Mouse (Mus musculus) B cell, adult 2 months (primary cell): ENCODE measurements at regions not wholly inside any gene's neighbourhood (a gene's known extent, or its start where the extent isn't known, plus 50 kb on each side); places are given as distances from the start of the nearest gene placed in this dataset.

Experiments used
- DNase-seq, 2 experiments: peaks; one replicate each; pipeline ENCODE4 v3.0.0; 2022

DNA sequence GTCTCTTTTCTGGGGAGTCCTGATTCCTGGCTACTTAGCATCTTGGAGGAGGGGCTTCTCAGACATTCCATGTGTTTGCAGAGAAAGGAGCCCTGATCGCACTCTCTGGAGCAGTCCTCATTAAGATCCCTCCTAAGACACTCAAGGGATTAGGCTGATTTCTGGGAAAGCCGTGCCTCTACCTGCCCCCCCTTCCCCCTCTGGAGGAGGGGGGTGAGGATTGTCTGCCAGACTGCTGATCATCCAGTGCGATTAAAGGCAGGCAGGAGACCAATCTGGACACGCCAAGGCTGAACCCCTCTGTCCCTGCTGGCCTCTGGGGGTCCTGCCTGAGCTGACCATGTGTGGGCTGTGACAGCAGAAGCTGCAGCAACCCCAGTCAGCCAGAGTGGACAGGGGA is 65.4 kb downstream of the Vegfa start:
- no peak for DNase-seq

DNA sequence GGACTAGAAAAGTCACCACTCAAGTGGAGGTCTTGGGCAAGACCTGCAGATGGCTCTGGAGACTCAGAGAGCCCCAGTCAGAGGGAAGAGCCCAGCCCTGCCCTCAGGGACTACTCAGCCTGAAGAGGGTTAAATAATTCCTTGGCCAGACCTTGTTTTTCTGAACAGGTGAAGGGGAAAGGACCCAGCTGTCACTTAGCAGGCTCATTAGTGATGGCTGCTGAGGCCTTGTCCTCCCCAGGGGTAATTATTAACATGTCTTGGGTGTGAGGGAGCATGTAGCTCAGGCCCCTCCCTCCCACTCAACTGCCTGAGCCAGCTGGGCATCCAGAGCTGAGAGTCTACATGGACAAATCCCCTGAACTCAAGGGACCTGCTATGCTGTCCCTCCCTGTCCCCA is 68.1 kb downstream of the Vegfa start:
- DNase-seq = no peak

DNA sequence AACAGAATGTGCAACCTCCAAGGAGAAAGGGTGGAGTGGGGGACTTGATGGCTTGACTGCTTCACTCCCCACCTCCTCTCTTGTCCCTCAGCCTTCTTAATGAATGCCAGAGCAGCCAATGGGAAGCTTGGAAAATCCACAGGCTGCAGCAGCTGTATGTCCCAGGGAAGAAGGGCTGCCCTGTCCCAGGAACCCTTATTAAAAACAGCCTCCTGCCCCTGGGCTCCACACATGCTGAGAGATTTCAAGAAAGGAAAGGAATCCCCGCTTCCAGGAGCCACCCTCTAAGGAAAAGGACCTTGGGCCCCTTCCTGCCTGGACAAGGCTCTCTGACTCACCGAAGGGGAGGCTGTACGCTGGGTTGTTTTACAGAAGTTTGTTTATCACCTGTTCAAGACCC is 68.8 kb downstream of the Vegfa start:
- no peak for DNase-seq

DNA sequence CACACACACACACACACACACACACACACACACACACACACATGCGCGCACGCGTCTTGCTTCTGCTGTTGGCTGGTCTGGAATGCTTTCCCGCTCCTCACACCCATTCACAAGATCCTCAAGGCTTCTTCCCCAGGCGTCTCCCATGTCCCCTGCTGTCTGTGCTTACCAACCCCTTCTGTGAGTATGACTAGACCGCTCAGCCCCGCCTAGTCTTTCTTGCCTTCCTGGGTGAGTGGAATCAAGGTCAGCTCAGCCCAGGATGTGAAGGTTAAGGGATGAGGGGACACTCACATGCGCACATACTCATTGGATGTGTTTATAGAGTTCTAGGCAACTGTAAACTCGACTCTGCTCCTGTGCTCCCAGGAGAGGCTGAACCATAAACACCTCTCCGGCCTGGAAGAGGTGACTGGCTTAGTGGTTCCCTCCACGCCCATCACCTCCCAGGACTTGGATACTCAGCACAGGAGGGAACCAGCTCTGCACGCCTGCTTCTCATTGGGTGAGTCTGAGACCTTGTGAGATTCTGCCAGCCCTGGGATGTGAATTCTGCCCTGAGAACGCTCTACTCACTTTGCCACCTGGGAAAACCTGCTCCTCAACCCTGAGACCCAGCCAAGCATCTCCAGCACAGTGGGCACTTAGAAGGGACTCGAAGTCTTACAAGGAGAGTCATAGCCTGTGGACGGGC is 70.4 kb downstream of the Vegfa start:
- no peak for DNase-seq

DNA sequence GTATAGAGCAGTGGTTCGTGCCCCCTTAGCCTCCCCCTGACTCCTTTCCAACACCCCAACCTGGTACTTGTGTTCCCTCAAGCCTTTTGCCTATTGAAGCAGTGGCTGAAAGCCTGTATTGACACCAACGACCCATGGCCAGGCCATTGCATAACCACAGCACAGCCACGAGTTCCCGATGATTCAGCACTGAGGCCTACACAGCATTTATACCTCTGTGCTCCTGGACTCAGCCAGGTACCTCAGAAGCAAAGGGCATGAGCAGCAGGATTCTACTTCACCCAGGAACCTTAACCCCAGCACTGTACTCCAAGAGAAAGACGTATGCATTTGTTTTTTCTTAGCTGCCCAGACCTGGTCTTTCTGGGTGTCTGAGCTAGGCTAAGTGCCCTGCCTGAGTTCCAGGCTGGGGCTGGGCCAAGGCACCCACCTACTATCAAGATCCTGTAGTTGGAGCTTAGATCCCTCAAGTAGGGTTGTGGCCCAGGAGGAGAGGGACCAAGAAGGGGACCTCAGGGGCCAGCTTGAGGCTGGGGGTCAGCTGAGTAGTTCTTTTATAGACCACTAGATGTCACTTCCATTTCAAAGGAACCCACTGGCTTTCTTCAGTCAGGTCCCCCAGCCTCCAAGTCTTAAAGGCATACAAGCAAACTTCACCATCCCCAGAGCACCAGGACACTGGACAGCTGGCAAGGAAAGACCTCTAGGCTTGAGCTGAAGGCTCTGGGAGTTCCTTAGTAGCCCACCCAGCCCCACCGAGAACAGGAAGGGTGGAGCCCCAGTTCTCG is 73.9 kb downstream of the Vegfa start:
- DNase-seq = no peak

DNA sequence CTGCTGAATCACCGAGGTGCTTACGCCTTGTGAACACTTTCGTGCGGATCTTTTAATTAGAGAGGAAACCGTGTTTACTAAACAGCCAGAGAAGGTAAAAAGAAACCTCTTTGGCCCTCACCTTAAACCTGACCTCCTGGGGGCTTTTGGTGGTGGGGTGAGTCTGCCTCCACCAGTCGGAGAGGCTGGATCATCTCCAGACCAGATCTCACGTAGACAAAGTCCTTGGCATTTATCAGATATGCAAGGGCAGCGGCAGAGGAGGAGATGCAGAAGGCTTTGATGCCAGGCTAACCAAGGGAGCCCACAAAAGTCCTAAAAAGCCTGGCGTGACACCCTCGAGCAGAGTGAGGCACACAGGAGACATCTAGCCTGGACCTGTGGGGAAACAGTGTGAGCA is 76.7 kb downstream of the Vegfa start:
- no peak for DNase-seq

DNA sequence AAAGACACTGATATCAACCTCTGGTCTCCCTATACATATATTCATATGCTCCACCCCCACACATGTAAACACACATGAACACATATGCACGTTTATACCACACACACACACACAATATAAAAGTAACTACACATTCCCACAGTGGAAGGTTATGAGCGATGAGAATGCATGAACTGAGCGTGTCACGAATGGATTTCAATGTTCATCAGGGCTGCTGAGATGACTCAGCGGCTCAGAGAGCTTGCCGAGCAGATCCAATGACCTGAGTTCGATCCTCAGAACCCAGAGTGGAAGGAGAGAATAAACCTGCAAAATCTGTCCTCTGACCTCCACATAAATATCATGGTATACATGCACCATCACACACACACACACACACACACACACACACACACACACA is 77.3 kb downstream of the Vegfa start:
- DNase-seq = no peak

DNA sequence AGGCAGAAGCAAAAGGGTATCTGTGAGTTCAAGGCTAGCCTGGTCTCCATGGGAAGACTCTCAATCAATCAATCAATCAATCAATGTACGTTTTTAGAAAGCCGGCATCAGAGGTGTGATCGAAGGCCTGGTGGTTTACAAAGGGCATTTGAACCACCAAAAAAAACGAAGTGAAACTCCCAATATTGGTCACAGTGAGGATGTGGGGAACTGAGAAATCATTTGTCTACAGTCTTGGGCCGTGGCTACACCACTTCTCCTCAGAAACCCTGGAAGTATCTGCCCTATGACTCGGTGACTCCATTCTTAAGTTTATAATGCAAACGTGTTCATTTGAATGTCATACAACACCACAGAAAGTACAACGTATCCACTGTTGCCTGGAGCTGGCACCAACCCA is 78.6 kb downstream of the Vegfa start:
- DNase-seq = no peak

DNA sequence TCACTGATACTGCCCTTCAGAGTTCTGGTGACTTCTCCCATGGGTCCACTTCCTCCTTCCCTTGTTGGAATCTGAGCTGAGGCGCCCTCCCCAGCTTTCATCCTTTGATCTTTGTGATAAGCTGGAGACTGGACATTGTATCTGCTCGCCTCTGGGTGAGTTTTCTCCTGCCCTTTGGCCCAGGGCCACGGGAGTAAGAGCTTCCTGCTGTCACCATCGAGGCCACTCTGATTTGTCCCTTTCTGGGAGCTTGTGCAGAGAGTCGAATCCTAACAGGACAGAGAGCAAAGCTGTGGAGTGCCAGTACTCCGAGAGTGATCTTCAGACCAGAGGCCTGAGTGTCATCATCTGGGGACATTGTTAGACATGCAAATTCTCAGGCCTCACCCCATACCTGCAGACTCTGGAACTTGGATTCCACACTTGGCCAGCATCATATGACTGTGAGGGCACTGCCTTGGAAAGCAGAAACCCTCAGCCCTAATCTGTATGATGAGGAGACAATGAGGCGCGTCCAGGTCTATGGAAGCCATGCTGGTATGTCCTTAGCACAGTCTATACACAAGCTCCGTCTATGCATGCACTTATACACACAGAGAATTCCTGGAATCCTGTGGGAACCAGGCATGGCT is 81.5 kb downstream of the Vegfa start:
- no peak for DNase-seq

DNA sequence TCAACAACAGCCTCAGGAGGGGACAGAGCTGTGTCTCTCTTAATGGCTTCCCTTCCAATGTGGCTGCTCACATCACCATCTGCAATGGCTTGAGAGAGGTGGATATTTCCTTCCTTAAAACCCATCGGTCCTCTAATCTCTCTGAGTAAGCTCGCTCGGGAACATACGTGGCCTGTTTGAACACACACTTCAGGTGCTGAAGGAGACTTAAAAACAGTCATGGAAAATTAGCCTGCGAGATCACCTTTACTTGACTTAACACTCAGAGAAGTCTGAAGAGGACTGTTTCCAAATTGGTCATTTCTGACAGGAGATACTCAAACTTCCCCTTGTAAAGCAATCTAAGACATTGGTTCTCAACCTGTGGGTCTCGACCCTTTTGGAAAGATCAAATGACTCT is 83.0 kb downstream of the Vegfa start:
- DNase-seq = no peak

DNA sequence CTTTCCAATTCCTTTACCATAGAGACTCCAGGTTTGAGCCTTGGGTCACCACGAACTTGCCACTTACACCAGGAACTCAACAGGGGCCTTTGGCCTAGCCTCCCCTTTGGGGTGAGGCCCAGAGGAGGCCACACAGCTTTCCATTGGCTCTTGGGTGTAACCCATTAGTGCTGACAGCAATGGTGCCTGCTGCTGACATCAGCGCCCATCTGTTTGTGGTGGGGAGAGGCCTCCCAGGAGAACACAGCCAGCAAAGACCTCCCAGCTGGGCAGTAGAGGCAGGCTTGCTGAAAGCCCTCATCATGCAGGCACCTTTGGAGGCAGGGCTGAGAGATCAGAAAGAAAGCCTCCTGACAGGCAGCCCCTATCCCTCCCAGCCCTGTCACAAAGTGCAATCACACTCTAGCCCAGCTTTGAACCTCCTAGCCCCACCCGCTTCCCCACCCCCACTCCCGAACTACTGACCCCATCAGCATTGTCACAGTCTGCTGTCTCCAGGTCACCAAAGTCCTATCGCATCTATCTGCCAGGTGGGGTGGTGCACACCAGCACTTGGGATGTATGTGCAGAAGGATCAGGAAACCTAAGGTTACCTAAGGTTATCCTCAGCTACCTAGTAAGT is 83.7 kb downstream of the Vegfa start:
- no peak for DNase-seq

DNA sequence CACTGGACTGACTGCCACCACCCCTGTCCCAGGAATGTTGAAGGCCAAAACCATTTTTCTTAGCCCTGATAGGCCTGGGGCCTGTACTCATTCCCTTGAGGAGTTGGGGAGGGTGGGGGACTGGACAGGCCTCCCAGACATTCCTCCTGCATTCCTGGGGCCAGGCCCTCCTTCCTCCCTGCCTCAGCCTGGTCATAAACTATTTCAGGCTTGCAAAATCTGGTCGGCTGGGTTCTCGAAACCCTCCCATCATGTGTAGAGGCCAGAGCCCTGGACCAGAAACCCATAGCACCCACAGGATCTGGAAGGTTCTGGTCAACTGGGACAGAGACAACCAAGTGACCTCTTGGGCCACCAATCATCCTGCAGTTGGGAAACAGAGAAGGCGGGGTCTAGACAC is 87.2 kb downstream of the Vegfa start:
- DNase-seq = no peak

DNA sequence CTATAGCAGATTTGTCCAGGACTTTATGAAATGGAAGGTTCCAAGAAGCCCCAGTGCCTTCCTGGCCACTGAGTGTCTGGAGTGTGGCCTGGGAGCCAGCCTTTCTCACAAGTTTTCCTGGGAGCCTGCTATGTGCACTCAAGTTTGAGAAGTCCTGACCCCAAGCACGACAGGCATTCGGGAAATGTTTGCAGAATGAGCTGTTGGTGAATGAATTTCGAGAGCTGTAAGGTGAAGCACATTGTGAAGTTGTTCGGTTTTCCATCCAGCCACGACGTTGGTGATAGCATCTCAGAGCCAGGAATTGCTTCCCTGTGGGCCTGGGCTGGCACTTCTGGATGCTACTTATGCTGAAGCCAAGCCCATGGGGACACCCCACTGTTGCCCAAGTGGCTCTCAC is 88.9 kb downstream of the Vegfa start:
- DNase-seq = no peak

DNA sequence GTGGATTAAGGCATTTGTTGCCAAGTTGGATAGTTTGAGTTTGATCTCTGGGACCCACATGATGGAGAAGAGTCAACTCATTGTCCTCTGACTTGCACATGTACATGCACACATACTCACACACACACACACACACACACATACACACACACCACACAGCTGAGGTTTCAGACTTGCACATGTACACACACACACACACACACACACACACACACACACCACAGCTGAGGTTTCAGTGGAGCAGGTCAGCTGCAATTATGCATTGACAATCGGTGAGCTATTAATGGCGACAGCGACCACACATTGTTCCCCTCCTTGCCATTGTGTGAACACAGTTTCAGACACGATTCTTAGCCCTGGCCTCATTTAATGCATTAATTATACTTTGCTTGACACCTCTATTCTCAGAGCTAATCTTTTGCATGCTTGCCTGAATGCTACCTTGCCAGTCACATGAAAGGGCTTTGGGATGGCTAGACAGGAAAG is 90.2 kb downstream of the Vegfa start:
- no peak for DNase-seq

DNA sequence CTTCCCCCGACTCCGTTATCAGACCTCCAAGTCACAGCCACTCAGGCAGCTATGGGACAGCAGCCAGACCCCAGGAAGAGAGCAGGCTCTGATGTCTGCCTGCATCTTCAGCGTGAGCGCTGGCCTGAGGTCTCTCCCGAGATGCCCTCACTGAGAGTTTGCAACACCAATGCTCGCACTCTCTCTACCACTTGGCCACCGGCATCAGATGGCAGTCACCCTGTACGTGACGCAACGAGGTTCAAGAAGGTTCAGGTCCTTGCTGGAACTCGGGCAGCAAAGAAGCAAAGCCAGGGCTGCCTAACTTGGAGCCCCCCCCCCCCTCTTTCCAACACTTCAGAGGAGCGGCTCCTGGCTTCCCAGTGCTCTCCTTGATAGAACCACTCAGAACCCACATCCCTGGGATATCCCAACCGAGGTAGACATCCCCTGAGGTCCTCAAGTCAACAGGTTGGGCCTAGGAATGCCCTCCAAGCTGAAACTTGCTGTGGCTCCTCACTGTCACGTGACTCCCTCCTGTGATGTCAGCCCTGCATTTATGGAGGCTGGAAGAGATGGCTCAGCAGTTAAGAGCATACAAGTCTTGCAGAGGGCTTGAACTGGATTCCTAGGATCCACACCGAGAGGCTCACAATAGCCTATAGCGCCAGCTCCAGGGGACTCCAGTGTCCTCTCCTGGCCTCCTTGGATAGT is 91.9 kb downstream of the Vegfa start:
- DNase-seq = no peak

DNA sequence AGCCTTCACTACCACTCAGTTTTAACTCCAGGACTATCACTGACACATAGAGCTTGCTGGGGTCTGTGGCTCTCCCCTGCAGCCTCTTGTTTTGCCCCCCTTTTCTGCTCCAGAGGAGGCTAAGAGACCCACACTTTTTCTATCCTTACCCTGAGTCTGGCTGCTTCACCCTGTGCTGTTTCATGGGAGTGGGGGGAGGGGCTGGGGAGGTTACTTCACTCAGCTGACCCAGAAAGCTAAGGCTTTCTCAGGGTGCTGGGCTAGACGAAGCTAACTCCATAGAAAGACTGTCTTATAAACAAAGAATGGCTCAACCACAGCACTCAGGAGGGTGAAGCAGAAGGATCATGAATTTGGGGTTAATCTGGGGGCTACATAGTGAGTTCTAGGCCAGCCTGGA is 93.9 kb downstream of the Vegfa start:
- DNase-seq = no peak

DNA sequence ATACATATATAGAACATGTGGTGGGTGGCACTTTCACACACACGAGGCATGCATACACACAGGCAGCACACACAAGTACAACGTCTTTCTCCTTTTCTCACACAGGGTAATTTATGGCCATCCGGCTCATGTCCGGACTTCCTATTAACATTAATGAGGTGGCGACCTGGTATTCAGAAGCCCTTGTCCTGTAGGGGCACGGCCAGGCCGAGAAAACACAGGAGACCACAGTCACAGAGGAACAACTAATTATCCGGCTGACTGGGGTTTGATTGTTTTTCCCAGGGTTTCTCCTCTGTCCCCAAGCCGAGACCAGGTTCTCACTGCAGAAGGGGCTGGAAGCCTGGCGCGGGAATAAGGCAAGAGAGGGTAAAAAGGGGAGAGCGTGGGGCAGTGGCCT is 95.6 kb downstream of the Vegfa start:
- no peak for DNase-seq

DNA sequence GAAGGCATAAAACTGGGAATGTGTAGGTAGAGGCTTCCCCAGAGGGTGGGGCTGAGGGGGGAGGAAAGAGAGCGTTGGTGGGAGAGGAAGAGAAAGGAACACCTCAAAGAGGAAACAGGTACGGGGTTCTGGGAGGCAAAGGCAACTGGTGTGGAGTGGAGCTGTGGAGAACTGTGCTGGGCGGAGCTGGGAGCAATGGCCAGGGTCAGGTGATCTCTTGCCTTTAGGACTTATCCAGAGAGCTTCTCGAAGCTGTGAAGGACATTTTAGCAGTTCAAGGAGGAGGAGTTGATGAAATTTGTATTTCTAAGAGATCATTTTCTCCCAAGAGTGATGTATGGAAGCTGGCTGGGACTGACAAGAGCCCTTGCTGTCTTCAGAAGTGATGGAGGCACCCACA is 96.9 kb downstream of the Vegfa start:
- no peak for DNase-seq

DNA sequence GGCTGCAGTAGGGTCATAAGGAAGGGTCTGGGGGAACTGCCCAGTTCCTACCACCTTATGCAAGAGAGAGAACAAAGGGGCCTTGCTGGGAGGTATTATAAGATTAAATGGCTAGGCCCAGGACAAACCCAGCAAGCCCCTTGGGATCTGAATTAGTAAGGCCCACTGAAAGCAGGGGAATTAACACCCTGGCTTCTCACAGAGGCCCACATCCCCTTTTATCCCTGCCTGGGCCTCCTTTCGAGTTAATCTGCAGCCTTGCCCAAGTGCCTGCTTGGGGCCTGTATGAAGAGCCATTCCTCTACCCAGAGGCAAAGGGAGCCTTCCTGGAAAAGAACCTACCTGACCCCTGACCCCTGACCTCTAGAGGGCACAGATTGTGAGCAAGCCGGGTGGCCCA is 98.2 kb downstream of the Vegfa start:
- no peak for DNase-seq

DNA sequence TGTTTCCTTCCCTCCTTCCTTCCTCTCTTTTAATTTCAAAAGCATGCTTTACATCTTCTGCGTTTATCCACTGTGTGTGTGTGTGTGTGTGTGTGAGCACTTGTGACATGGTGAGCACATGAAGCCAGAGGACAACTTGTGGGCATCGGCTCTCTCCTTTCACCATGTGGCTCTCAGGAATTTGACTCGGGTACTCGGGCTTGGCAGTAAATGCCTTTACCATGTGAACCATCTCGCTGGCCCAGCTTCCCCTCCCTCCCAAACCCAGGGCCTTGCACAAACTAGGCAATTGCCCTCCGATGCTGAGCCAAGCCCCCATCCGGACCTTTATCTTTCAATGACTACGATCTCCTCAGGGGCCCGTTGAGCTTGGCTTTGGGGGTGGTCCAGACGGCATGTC is 99.1 kb downstream of the Vegfa start:
- DNase-seq = no peak

DNA sequence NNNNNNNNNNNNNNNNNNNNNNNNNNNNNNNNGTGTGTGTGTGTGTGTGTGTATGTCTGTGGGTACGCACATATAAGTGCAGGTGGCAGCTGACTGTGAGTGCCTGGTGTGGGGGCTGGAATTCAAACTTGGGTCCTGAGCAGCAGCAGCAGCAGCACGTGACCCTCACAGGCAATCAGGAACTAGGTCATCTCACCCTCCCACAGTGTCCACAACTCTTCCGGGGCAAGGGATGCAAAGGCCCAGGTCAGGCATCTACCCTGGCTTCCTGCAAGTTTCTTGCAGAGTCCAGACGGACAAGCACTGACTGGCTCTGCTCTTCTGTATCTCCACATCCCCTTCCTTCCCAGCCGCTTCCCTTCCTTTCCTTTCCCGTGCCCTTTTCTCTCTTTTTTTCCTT is 99.6 kb downstream of the Vegfa start:
- DNase-seq = no peak

DNA sequence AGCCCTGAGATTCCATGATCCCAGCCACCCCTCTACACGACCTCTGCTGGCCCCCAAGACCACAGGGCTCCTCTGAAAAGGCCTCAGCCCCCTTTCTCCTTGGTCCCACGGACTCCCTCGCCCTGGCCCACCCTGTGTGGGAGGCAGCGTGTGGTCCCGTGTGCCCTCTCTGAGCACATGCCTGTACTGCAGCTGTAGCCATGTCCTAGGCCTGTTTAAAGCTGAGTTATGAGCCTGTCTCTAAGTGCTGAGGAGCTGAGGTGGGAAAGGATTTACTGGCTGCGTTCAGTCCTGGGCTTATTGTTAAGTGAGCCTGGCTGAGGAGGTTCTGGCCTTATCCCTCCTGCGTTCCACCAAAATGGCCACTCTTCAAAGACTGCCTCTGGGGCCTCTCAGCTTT is 102.6 kb downstream of the Vegfa start:
- DNase-seq = no peak

DNA sequence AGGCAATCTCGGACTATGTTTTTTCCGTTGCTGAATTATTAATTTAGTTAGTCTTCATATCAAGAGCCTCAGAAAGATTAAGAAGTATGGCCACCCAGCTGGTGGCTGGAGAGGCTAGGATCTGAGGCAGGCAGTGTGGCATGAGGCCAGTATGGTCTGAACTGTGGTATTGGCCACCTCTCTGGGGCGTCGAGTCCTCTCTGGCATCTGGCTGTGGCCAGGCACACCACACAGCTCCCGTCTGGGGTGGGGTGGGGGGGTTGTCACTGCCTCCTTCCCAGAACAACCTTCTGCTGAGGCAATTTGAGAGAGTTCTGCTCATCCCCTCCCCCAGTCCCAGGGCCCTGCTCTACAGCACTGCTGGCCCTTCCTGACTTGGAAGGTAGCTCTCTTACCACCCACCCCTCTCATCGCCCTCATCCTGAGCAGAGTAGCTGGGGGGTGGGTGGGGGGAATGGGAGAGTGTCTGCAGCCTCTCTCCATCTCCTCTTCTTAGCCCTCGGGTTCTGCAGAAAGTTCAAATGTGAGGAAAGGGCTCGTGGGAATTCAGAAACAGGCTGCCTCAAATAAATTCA is 103.2 kb downstream of the Vegfa start:
- no peak for DNase-seq
